ENCODE assay signal across 16 mouse cellular contexts in the genomic region with DNA sequence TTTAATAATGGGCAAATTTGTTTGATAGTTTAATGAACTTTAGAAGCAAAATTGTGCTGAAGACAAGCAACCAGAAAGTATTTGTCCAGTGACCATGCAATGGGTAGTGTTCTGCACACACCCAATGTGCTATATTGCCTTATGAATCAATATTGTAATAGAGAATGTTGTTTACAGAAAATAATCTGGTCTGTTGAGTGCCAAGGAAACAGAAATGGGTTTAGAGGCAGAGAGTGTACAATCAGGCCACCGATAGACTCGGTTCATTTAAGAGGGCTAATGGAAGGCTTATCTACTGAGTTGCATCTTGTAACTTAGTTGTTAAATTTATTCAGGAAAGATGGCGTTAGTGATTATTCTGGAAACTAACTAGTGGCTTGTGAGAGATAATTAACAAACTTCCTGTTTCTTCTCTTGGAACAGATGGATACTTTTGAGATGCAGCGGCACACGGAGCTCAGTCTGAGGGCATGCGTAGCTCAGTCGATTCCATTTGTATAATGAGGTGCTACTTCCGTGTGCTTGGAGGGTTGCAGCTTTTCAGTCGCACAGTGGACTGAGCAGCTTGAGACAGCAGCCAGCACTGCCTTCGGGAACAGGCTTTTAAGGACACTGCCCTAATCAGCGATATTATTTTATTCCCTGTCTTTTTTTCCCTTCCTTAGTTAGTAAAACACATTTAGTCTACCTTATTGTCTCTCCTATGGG.
DNase-seq lines count a peak whose midpoint lies in the region; ATAC-seq lines count a peak whose summit lies in the region.
"Had no signal": no experiment of that assay in that cellular context is flagged by ENCODE, and none has a peak within 500 bp of the region (broad histone marks: within the 10 kb centered on the region; RNA-seq: fewer than 3 reads in every experiment).

No protein-coding gene starts in this region.

- ATAC-seq in frontal cortex, adult (ENCODE audit: low TSS enrichment) = peak; percentile 74
- ATAC-seq in monocyte, adult 5-6 weeks (replicated peaks; ENCODE audit: insufficient number of reproducible peaks, low FRiP score, low TSS enrichment, poor library complexity, severe bottlenecking) = no peak
- no peak for ATAC-seq in erythroblast, adult 5-6 weeks (replicated peaks; ENCODE audit: low FRiP score, poor library complexity, severe bottlenecking)
- ATAC-seq: intestine, embryonic 16.5 days; liver, postnatal 0 days had no signal

- DNase-seq in frontal cortex, postnatal 25 days (ENCODE audit: low spot score in 2 of 2) = no peak
- peak; percentile 16 to 24 for DNase-seq in lung, adult 18-20 months
- peak; percentile 30 for DNase-seq in lung, postnatal 14 days
- no peak for DNase-seq in retina, embryonic 14.5 days (ENCODE audit: low spot score)
- DNase-seq: adrenal gland, adult 2 months; B cell, adult 2 months; gastrocnemius, postnatal 25 days; heart, adult 2 months; heart, postnatal 4 days; kidney, postnatal 36 days; liver, postnatal 0 days; thymus, postnatal 25 days had no signal

Comparison
In these comparisons a context has a peak if more than half of its experiments do, and no peak if none do; other contexts are left out.
1. DNase-seq: peak in lung, adult 18-20 months (2 of 2) and lung, postnatal 14 days (single experiment); none in frontal cortex, postnatal 25 days (0 of 2) and retina, embryonic 14.5 days (single experiment).